Mouse (Mus musculus): Measurements from ENCODE around the gene Mycbp2.

Mycbp2 gene

GRCm38 (mm10) chr14:103075166-103075565 lies 271.4 kb downstream of the Mycbp2 start:
- DNase-seq (ENCODE audit: low spot score in 2 of 2), result no peak

DNA sequence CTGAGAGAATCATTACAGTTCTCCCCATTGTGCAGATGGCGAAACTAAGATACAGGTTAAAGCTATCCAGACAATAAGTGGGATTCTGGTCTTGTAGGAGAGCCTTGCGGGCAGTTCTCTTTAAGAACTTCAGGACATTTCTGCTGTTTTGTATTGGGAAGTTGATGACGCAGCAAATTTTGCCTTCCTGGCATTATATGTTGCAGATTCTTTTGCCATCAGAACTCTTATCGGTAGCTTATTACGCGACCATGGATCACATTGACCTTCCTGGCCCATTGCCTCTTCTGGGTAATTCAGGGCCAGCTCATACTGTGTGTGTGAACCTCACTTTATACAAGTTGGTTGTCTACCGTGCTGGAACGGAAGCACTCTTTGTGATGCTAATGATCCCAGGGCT lies 272.8 kb downstream of the Mycbp2 start:
- DNase-seq (ENCODE audit: low spot score in 2 of 2), result no peak

- DNase-seq (ENCODE audit: low spot score in 2 of 2), result no peak
These were observed 273.9 kb downstream of the Mycbp2 start for GRCm38 (mm10) chr14:103072731-103073130.

DNA sequence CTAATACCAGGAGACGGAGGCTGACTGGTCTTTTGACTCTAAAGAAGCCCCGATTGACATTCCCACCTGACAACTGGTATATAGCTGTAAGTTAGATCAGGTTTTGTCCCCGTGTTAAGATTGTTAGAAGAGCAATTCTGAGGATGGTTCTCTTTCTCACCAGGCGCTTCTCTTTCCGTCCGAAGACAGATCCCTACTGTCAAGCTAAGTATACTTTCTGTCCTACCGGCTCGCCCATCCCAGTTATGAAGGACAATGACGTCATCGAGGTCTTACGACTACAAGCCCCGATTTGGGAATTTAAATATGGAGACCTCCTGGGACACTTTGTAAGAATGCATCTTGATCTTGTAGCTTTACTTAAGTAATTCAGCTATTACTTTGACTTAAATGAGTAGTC lies 275.1 kb downstream of the Mycbp2 start:
- DNase-seq (ENCODE audit: low spot score in 2 of 2), result no peak

- DNase-seq (ENCODE audit: low spot score in 2 of 2), result no peak
These were observed 275.8 kb downstream of the Mycbp2 start for GRCm38 (mm10) chr14:103070790-103071189.

- peak; percentile 95 to 97 for DNase-seq (ENCODE audit: low spot score in 2 of 2)
These were observed 276.6 kb downstream of the Mycbp2 start, which contains the start of gene Cln5 for GRCm38 (mm10) chr14:103069864-103070611. Cln5 (plus strand) TSS chr14:103070216.

GRCm38 (mm10) chr14:103069465-103069863 lies 277.1 kb downstream of the Mycbp2 start:
- DNase-seq (ENCODE audit: low spot score in 2 of 2), result no peak

GRCm38 (mm10) chr14:103065294-103066167 lies 281.1 kb downstream of the Mycbp2 start:
- DNase-seq (ENCODE audit: low spot score in 2 of 2), result peak; percentile 55 to 68

Measured in heart, adult 9 months (tissue).